Mouse (Mus musculus) layer of hippocampus, adult 11-12 months (tissue): Measurements from ENCODE around the gene Bex6.
A peak's percentile ranks its signal among the peaks of the same experiment; 100 is the strongest.
"Not testable (repeated sequence)": the region's sequence is repeated elsewhere in the genome, so short reads cannot be mapped to it uniquely, and the experiment has no call there.

Experiments used
- DNase-seq: peaks from one replicate; pipeline ENCODE4 v3.0.0; 2022; ENCODE audit warnings: low spot score

The Bex6 gene

GRCm38 (mm10) chr16:32174340-32175005 is 5.2 kb upstream of the Bex6 start:
- no peak for DNase-seq

- DNase-seq, result no peak
These were observed 4.6 kb upstream of the Bex6 start for GRCm38 (mm10) chr16:32175029-32175428.

DNA sequence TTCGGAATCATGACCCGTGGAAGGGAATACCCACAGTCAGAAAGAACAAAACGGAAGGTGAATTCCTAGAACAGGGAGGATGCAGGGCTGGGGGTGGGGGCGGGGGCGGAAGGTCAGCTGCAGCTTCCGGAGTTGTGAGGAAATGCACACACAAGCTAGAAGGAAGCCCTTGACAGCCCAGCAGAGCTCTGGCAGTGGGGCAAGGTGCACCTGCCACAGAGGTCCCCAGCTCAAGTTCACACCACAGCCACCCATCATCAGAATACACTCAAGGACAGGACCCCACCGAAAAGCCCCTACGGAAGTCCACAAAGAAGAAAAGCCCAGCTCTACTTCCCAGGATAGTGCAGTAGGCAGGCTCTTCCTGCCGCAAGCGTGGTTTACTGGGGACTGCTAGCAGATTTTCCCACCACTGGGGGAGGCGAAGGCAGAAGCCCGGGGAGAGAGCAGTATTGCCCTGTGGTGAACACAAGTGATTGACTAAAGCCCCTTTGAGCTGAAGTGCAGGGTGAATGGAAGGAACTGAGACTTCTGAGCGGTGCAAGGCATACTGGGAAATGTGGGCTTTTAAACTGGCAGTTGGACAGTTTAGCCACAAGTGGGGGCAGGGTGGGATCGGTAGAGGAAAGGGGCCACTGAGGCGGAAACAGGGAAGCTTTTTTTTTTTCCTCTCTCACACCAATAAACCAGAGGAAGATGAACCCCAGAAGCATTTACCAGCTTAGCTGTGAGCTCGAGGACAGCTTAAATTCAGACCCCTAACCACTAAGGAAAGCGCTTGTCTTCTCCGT is 2.5 kb upstream of the Bex6 start:
- DNase-seq, result no peak

- no peak for DNase-seq
These were observed 6.4 kb downstream of the Bex6 start for GRCm38 (mm10) chr16:32186056-32186455.

DNA sequence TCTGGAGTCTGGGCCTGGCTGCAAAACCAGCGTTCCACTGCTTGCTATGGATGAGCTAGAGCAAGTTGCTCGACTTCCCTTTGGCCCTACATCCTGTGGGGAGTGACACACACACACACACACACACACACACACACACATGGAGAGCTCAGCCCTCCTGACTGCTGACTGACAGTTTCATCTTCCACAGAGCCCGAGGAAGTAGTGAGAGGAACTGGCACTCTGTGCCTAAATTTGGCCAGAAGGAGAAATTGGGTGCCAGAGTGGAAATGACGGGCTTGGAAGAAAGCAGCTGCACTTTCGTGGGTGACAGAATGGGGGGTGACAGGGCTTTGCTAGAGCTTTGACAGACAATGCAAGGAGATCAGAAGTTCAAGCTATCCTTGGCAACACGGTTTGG is 9.5 kb downstream of the Bex6 start:
- DNase-seq, result peak; percentile 63

GRCm38 (mm10) chr16:32190011-32190441 is 10.4 kb downstream of the Bex6 start:
- DNase-seq, result peak; percentile 34

DNA sequence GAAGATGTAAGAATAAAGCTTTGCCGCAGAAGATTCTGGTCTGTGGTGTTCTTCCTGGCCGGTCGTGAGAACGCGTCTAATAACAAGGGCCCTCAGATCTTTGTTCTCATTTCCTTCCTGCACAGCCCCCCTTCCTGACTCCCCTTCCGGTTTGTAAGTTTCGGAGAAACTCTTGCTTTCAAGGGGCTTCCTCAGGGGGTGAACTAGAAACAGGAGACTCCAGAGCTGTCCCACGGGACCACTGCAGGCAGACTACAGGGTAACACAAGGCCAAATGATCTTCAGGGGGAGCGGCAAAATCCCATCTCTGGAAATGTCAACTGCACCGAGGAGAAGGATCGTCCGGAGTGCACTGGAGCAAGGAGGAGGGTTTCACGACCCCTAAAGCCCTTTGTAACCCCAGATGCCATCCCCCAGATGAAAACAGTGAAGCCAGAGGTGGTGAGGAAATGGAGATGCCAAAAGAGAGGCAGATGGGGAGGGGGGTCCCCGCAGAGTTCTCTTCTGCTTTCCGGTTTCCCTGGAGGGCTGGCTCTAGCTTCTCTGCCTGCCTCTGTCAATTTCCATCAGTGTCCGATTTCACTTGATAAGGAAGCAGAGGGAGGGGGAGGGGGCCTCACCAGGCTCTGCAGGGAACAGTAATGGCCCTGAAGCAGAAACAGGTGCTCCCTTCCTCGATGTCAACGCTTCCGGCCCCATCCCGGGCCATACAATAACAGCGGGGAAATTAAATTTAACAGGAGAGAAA is 20.8 kb downstream of the Bex6 start:
- no peak for DNase-seq

DNA sequence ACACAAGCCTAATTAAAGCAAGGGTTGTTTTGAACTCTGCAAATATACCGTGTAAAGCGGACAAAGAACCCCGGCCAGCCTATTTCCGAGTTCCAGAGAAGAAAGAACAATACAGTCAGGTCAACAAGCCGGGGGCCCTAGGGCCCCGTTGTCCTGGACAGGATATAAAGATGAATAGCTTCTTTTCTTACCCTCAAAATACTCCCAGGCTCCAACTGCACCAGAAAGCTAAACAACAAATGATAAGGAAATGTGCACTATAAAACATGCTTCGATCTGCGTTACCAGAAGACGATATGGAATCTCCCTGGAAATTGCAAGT is 21.3 kb downstream of the Bex6 start:
- DNase-seq, result no peak

DNA sequence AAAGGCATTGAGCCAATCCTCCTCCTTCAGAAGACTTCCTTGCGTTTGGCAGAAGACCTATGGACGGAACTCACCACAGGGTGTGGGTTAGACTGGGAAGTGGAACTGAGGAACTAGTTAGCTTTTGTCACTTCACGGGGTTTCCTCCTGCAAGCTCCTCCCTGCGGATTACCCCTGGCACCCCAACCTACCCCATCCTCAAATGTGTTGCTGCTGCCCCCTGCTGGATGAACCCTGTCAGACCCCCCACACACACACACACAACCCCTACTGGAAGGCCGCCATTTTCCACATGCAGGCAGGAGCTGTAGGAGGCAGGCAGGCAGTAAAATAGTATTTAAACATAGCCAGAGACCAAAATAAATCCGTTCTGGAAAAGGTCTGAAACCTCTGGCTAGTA is 23.1 kb downstream of the Bex6 start:
- DNase-seq, result peak; percentile 73

DNA sequence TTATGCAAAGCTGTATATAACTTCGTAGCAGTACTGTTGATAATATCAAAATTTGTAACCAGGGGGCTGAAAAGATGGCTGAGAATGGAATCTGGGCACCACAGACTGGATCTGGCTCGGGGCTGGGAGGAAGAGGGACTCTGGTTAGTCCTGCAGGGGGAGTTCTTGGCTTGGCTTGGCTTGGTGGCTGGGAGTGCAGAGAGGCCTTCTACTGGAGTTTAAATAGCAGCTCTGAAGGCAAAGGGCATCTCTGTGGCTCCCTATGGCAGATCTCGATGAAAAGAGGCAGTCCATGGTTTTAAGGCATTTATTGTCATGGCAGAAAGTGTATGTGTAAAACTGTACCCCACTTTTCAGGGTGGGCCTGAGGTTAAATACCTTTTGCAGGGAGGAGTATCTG is 25.3 kb downstream of the Bex6 start:
- no peak for DNase-seq

GRCm38 (mm10) chr16:32214156-32214555 is 34.5 kb downstream of the Bex6 start:
- DNase-seq, result no peak

DNA sequence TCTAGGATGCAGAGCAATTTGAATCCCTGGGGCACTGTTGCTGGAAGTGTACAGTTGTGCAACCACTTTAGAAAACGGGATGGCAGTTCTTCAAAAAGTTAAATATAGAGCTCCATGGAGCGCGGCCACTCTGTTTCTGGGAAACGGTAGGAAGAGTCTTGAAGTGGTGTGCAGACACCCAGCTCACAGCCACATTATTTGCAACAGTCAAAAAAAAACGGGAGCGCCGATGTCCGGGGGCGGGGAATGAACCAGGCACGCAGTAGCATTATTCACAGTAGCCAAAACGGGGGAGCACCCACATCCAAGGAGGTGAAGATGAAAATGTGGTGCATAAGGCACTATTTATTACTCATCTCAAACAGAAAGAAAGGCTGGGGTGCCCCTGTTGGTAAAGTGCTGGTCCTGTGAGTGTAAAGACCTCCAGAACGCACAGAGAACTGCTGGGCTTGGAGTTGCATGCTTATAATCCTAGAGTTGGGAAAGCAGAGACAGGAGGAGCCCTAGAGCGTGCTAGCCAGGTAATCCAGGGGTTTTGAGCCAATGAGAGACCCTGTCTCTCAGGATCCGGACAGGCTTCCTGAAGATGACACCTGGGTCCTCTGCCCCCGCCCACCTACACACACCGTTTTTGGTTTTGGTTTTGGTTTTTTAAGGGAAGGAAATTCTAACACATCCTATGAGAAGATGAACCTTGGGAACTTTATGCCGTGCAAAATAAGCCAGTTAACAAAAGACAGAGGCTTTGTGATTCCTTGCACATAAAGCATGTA is 35.4 kb downstream of the Bex6 start:
- DNase-seq, result no peak

- DNase-seq, result no peak
These were observed 42.2 kb downstream of the Bex6 start for GRCm38 (mm10) chr16:32221803-32222202.

- DNase-seq, result no peak
These were observed 42.8 kb downstream of the Bex6 start for GRCm38 (mm10) chr16:32222399-32222798.

DNA sequence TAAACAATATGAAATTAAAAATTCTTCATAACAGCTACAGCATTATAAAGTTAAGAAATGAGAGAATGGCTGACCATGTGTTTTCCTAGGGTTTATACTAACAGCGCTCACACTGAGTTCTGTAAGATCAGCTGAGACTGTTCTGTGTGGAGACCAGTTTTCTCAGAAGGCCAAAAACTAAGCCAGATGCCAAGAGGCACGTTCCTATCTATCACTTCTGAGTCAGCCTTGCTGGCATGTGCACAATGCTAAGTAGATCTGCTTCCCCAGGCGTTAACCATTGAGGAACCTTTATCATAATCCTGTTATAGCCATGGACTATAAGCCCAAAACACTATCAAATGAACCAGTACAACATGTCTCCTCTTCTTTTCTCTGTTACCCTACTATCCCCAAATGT is 52.4 kb downstream of the Bex6 start:
- not testable (repeated sequence) for DNase-seq
